Mouse (Mus musculus): ENCODE measurements at regions not wholly inside any gene's neighbourhood (a gene's known extent, or its start where the extent isn't known, plus 50 kb on each side); places are given as distances from the start of the nearest gene placed in this dataset.

DNA sequence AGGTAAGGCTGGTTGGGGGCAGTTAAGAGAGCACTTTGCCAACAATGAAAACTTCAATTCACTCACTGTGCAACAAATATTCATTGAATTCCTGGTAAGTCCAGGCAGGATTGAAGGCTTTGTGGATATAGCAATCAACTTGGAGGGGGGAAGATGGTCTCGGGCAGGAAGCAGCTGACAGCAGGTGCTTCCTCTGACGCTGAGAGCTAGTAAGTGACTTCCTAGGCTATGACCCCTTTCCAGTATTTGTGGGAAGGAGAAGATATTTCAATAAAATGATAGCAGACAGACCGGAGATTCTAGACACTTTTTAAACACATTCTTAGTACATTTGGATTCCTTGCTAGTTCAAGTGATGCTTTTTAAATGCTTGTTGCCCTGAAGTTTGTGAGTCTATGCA lies 195.0 kb downstream of the Dusp6 start:
- TF ChIP-seq CTCF (IDR thresholded peaks at IDR 0.05; ENCODE audit: low read depth, low read length) (no peak), POLR2A (IDR thresholded peaks at IDR 0.05; ENCODE audit: borderline replicate concordance, low read depth, low read length) (no peak)

All from bone marrow macrophage, adult 2 months (primary cell).